9 mouse cellular contexts compared by ENCODE assay signal in genomic region chr6:149126675-149127074, GRCm38 (mm10). TPM values are rescaled to one million over a fixed set of nuclear protein-coding genes. Genes with fewer than 3 reads are reported as not detected.
DNase-seq lines count a peak whose midpoint lies in the region; ATAC-seq and TF ChIP-seq lines count a peak whose summit lies in the region.
"Had no signal": no experiment of that assay in that cellular context is flagged by ENCODE, and none has a peak within 500 bp of the region (broad histone marks: within the 10 kb centered on the region; RNA-seq: fewer than 3 reads in every experiment).

No protein-coding gene starts in this region.

- 60% methylated on average over 4 of the region's 4 CpGs for WGBS in heart, adult 2 months
- WGBS in heart, embryonic 10.5 days: 51% methylated on average over 4 of the region's 4 CpGs
- WGBS in limb, embryonic 10.5 days: 66% methylated on average over 4 of the region's 4 CpGs

- H3K27ac ChIP-seq in heart, adult 2 months: no peak overlapping the region
- no peak overlapping the region for H3K27ac ChIP-seq in heart, embryonic 10.5 days
- no peak overlapping the region for H3K27ac ChIP-seq in limb, embryonic 10.5 days

- TF ChIP-seq CTCF in heart, adult 2 months (IDR thresholded peaks at IDR 0.05): peak; percentile 83

- no peaks in the 10 kb centered on the region for H3K79me2 ChIP-seq in heart, adult 2 months (replicated peaks; ENCODE audit: control insufficient read depth, insufficient read depth, low read length)

- H3K27me3 ChIP-seq in heart, adult 2 months (ENCODE audit: control insufficient read depth, insufficient read depth, low read length): no peaks in the 10 kb centered on the region
- H3K27me3 ChIP-seq in heart, embryonic 10.5 days (ENCODE audit: insufficient read depth, poor library complexity, severe bottlenecking): no peaks in the 10 kb centered on the region
- no peaks in the 10 kb centered on the region for H3K27me3 ChIP-seq in limb, embryonic 10.5 days (ENCODE audit: low read depth, poor library complexity, severe bottlenecking)

- no peaks in the 10 kb centered on the region for H3K9me3 ChIP-seq in heart, embryonic 10.5 days
- H3K9me3 ChIP-seq in limb, embryonic 10.5 days (replicated peaks): no peaks in the 10 kb centered on the region

- TF ChIP-seq POLR2A in heart, adult 2 months (IDR thresholded peaks at IDR 0.05; ENCODE audit: insufficient read depth, low read depth, low read length): no peak

- TF ChIP-seq EP300 in heart, adult 2 months (IDR thresholded peaks at IDR 0.05; ENCODE audit: insufficient read depth, low read depth, low read length): no peak

- peak in 1 of 2 experiments; percentile 42 for DNase-seq in heart, adult 2 months
- DNase-seq in heart, embryonic 10.5 days (ENCODE audit: low spot score): no peak
- DNase-seq in CD4-positive helper T cell, adult 2 months (ENCODE audit: low read depth, low spot score): peak; percentile 50
- peak; percentile 83 for DNase-seq in ZHBTc4 (ENCODE audit: low read depth, low spot score)
- peak; percentile 53 for DNase-seq in heart, adult 8-10 months (ENCODE audit: low spot score)
- peak; percentile 42 for DNase-seq in limb, embryonic 10.5 days (ENCODE audit: low spot score)
- peak; percentile 41 to 54 for DNase-seq in natural killer cell, adult 2 months (ENCODE audit: low spot score in 2 of 2)

- H3K4me1 ChIP-seq in heart, adult 2 months (ENCODE audit: control insufficient read depth, insufficient read depth, low read length): no peaks in the 10 kb centered on the region
- no peaks in the 10 kb centered on the region for H3K4me1 ChIP-seq in heart, embryonic 10.5 days
- H3K4me1 ChIP-seq in limb, embryonic 10.5 days: no peaks in the 10 kb centered on the region

- H3K36me3 ChIP-seq in heart, adult 2 months (ENCODE audit: control insufficient read depth, insufficient read depth, low read length): no peaks in the 10 kb centered on the region
- no peaks in the 10 kb centered on the region for H3K36me3 ChIP-seq in heart, embryonic 10.5 days
- no peaks in the 10 kb centered on the region for H3K36me3 ChIP-seq in limb, embryonic 10.5 days

- no peak overlapping the region for H3K9ac ChIP-seq in heart, adult 2 months (ENCODE audit: low read depth, low read length)

- no peak overlapping the region for H3K4me3 ChIP-seq in heart, adult 2 months
- no peak overlapping the region for H3K4me3 ChIP-seq in heart, embryonic 10.5 days
- no peak overlapping the region for H3K4me3 ChIP-seq in limb, embryonic 10.5 days

- no peak for ATAC-seq in frontal cortex, adult (ENCODE audit: low TSS enrichment)

- intact Hi-C loops in heart, adult 2 months (cut with DNase I): loop anchor here (1.0 kb wide), 1 partner anchor 249 kb away; no protein-coding TSS in a partner anchor

RNA-seq across cellular contexts. Expression of gene Gm10203, which starts 3.3 kb away (rescaled TPM):
- total RNA-seq in heart, adult 2 months (2021): not detected
- polyA plus RNA-seq in heart, adult 2 months (2012; rRNA removed): not detected in 2 replicates
- polyA plus RNA-seq in heart, embryonic 10.5 days (2016; fragmentation: Nextera tagmentation; extraction: Ambion mirVana): not detected in 2 replicates
- total RNA-seq in heart, adult 8-10 months (2022): not detected
- not detected in 2 replicates for polyA plus RNA-seq in limb, embryonic 10.5 days (2016; fragmentation: Nextera tagmentation; extraction: Ambion mirVana)
- total RNA-seq: layer of hippocampus, adult 18-20 months had no signal

RNA-seq across cellular contexts. Expression of gene Etfbkmt, which starts 13.0 kb away (rescaled TPM):
- total RNA-seq in heart, adult 2 months (2021): 10 to 100 TPM; 24.2 to 38.8 TPM
- polyA plus RNA-seq in heart, adult 2 months (2012; rRNA removed): 12.8 and 43.9 TPM in 2 replicates
- 14.0 and 19.9 TPM in 2 replicates for polyA plus RNA-seq in heart, embryonic 10.5 days (2016; fragmentation: Nextera tagmentation; extraction: Ambion mirVana)
- total RNA-seq in heart, adult 8-10 months (2022): 10 to 100 TPM; 22.4 to 38.4 (median 26.6) TPM
- 14.4 and 15.8 TPM in 2 replicates for polyA plus RNA-seq in limb, embryonic 10.5 days (2016; fragmentation: Nextera tagmentation; extraction: Ambion mirVana)

RNA-seq across cellular contexts. Expression of gene Dennd5b, which starts 25.2 kb away (rescaled TPM):
- total RNA-seq in heart, adult 2 months (2021): 10 to 100 TPM; 16.0 to 17.8 TPM
- polyA plus RNA-seq in heart, adult 2 months (2012; rRNA removed): 3.7 and 5.9 TPM in 2 replicates
- 7.3 and 10.2 TPM in 2 replicates for polyA plus RNA-seq in heart, embryonic 10.5 days (2016; fragmentation: Nextera tagmentation; extraction: Ambion mirVana)
- 10 to 100 TPM; 14.9 to 20.7 (median 17.2) TPM for total RNA-seq in heart, adult 8-10 months (2022)
- polyA plus RNA-seq in limb, embryonic 10.5 days (2016; fragmentation: Nextera tagmentation; extraction: Ambion mirVana): 7.6 and 8.7 TPM in 2 replicates
